Mouse (Mus musculus) heart, adult 2 months (tissue): Measurements from ENCODE around the gene Gm20388. TPM values are rescaled to one million over a fixed set of nuclear protein-coding genes. Genes with fewer than 3 reads are reported as not detected.
A peak's percentile ranks its signal among the peaks of the same experiment; 100 is the strongest.

ENCODE experiments used
- DNase-seq, 2 experiments: peaks; one replicate each; pipeline ENCODE4 v3.0.0; 2021
- H3K27ac ChIP-seq: fragments of 200-600 bp; 2 replicates; pipeline ENCODE4 v1.8.1; 2022
- H3K27me3 ChIP-seq: fragments of 200-500 bp; 2 replicates; pipeline ENCODE4 v1.6.1; 2012; ENCODE audit warnings: mild to moderate bottlenecking, low read length, inconsistent platforms, mixed read lengths; ENCODE audit not compliant: control insufficient read depth, insufficient read depth
- H3K36me3 ChIP-seq: fragments of 200-500 bp; 2 replicates; pipeline ENCODE4 v1.6.1; 2012; ENCODE audit warnings: low read length, inconsistent platforms; ENCODE audit not compliant: control insufficient read depth, insufficient read depth
- H3K4me1 ChIP-seq: fragments of 200-500 bp; 2 replicates; pipeline ENCODE4 v1.6.1; 2011; ENCODE audit warnings: low read length; ENCODE audit not compliant: control insufficient read depth, insufficient read depth
- H3K4me3 ChIP-seq: fragments of 200-600 bp; 2 replicates; pipeline ENCODE4 v1.8.1; 2022
- H3K79me2 ChIP-seq: fragments of 200-500 bp; replicated peaks from 2 replicates; pipeline ENCODE4 v1.6.1; 2012; ENCODE audit warnings: mild to moderate bottlenecking, inconsistent platforms, low read length, moderate library complexity, mixed read lengths; ENCODE audit not compliant: control insufficient read depth, insufficient read depth
- H3K9ac ChIP-seq: fragments of 200-500 bp; 2 replicates; pipeline ENCODE4 v1.6.1; 2012; ENCODE audit warnings: low read depth, mild to moderate bottlenecking, control low read depth, inconsistent platforms, low read length, mixed read lengths
- CTCF ChIP-seq: fragments of 200-600 bp; IDR thresholded peaks from 2 replicates; pipeline ENCODE4 v1.8.1; 2022; ENCODE audit warnings: antibody characterized with exemption, mild to moderate bottlenecking, moderate library complexity
- EP300 ChIP-seq: fragments of 200-500 bp; IDR thresholded peaks from 2 replicates; pipeline ENCODE4 v1.6.1; 2011; ENCODE audit warnings: low read depth, low read length, control low read depth; ENCODE audit not compliant: insufficient read depth
- POLR2A ChIP-seq: fragments of 200-500 bp; IDR thresholded peaks from 2 replicates; pipeline ENCODE4 v1.6.1; 2011; ENCODE audit warnings: mild to moderate bottlenecking, low read depth, low read length, control low read depth; ENCODE audit not compliant: insufficient read depth
- WGBS: fragments of 180-500 bp; shearing (Covaris S2); methylation state at CpG from one replicate; pipeline ENCODE4 v1.1.7; 2018; 5-methylcytosine and 5-hydroxymethylcytosine counted together
- intact Hi-C: fragments of 180-260 bp; cut with DNase I; formaldehyde crosslinking; loops from one replicate; pipeline ENCODE4 v1.15.1; 2025
- polyA plus RNA-seq: library from polyadenylated mRNA; depleted of rRNA; stranded (reverse); fragments of >200 nt; gene quantifications from 2 replicates; pipeline ENCODE4 v1.2.3, GENCODE M21; 2012
- total RNA-seq, 2 experiments: library from RNA; stranded (reverse); gene quantifications; 2 replicates each; pipeline ENCODE4 v1.2.3; 2021

The Gm20388 gene
- total and polyA plus RNA-seq, 3 experiments, result 1.8 to 32.3 TPM; not detected in 1

- WGBS, result 85% methylated on average over 7 of the region's 7 CpGs
These were observed 2359.9 kb downstream of the Gm20388 start for GRCm38 (mm10) chr8:122270555-122270954.

DNA sequence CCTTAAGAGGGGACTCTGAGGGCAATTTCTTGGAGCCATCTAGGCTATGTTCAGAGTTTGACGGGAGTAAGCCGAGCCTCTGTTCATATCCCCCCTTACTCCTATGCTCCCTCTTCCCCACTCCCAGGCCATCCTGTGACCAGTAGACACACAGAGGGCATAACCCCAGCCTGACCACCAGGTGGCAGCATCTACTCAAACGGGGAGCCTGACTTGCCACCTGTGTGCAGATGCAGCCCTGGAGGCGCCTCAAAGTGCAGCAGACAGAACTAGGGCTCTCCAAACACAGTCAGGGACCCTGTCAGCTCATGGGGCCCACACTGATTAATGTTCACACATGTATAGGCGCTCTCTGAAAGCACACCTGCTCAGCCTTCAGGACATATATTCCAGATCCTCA, 2362.5 kb downstream of the Gm20388 start:
- H3K27me3 ChIP-seq, result no peaks in the 10 kb centered on the region
- no peak overlapping the region for H3K4me3 ChIP-seq
- H3K9ac ChIP-seq, result no peak overlapping the region
- intact Hi-C loops, result loop anchor here (1.0 kb wide), 2 partner anchors 60 to 96 kb away; no protein-coding TSS in a partner anchor
- peak; percentile 78 to 86 for DNase-seq
- no peaks in the 10 kb centered on the region for H3K36me3 ChIP-seq
- WGBS, result 7% methylated on average over 5 of the region's 5 CpGs
- TF ChIP-seq EP300 (peak; percentile 98), POLR2A (no peak), CTCF (peak; percentile 98)
- no peaks in the 10 kb centered on the region; the same call in none of the 2 replicates for H3K4me1 ChIP-seq
- no peak overlapping the region for H3K27ac ChIP-seq
- no peaks in the 10 kb centered on the region for H3K79me2 ChIP-seq

More at GRCm38 (mm10) chr8:122270555-122270954, 2359.9 kb downstream of the Gm20388 start:
- TF ChIP-seq CTCF, result no peak
- TF ChIP-seq POLR2A, result no peak
- TF ChIP-seq EP300, result no peak
- no peaks in the 10 kb centered on the region for H3K79me2 ChIP-seq
- H3K4me1 ChIP-seq, result no peaks in the 10 kb centered on the region; the same call in 1 of the 2 replicates
- no peak overlapping the region for H3K27ac ChIP-seq
- no peaks in the 10 kb centered on the region for H3K36me3 ChIP-seq
- H3K27me3 ChIP-seq, result no peaks in the 10 kb centered on the region
- H3K4me3 ChIP-seq, result no peak overlapping the region
- H3K9ac ChIP-seq, result no peak overlapping the region
- no peak for DNase-seq
- intact Hi-C loops, result no loop called here

- WGBS, result 64% methylated on average over 7 of the region's 7 CpGs
- intact Hi-C loops, result loop anchor here (1.0 kb wide), 2 partner anchors 59 to 95 kb away; no protein-coding TSS in a partner anchor
- H3K4me3 ChIP-seq, result no peak overlapping the region
- no peak overlapping the region for H3K9ac ChIP-seq
- H3K4me1 ChIP-seq, result no peaks in the 10 kb centered on the region; the same call in none of the 2 replicates
- no peak for TF ChIP-seq CTCF
- TF ChIP-seq EP300, result no peak
- TF ChIP-seq POLR2A, result no peak
- H3K79me2 ChIP-seq, result no peaks in the 10 kb centered on the region
- DNase-seq, result no peak
- no peaks in the 10 kb centered on the region for H3K36me3 ChIP-seq
- H3K27me3 ChIP-seq, result no peaks in the 10 kb centered on the region
- no peak overlapping the region for H3K27ac ChIP-seq
These were observed 2363.2 kb downstream of the Gm20388 start for GRCm38 (mm10) chr8:122273826-122274225.

DNA sequence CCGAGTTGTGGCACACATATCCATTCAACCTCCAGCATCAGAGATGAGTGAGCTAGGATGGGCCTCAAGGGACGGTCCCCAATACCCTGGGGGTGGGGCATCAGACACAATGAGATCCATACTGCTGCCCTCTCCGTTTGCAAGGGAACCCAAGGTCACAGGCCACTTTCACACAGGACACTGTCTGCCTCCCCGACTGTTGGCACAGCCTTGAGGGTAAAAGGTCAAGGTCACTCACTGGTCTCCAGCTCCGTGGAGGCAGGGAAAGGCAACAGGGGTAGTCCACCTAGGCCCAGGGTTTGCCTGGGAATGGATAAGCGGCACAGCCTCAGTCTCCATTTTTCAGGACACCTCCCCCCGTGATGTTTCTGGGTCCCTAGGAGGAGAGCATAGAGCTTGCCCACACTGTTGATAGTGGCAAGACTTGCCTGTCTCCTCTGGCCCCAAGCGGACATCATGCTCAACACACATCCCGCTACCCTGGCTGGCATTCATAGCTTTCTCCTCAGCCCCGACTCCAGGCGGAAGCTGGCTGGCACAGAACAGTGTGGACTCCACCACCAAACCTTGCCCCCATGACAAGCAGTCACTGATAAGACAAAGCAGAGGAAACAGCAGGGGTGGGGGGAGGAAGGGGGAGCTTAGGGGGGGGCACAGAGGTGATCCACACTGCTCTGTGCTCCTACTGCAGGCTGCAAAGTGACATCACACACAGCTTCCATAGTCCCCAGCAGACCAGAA, 2364.2 kb downstream of the Gm20388 start:
- TF ChIP-seq EP300 (no peak), POLR2A (no peak), CTCF (no peak)
- Histone ChIP-seq H3K36me3 (no peaks in the 10 kb centered on the region), H3K79me2 (no peaks in the 10 kb centered on the region), H3K27ac (no peak overlapping the region), H3K27me3 (no peaks in the 10 kb centered on the region), H3K4me3 (no peak overlapping the region), H3K4me1 (no peaks in the 10 kb centered on the region; the same call in none of the 2 replicates), H3K9ac (no peak overlapping the region)
- intact Hi-C loops, result no loop called here
- WGBS, result 53% methylated on average over 11 of the region's 11 CpGs
- DNase-seq, result no peak

DNA sequence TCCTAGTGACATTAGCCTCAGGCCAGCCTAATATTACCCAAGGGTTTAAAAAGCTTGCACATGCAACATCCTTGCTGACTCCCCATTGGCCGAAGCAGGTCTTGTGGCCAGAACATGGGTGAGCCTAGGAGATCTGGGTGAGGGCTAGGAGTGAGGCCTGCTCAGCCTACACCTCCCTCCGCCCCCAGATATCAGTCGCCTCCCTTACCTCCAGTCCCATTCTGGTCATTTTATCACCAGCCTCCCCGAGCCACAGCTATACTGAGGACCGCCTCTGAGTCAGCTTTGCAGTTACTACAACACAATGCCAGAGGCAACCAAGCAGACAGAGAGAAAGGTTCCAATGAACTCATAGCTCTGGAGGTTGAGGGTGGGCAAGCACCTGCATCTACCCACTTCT, 2365.7 kb downstream of the Gm20388 start:
- TF ChIP-seq CTCF (no peak), EP300 (no peak), POLR2A (no peak)
- no peaks in the 10 kb centered on the region for H3K27me3 ChIP-seq
- H3K4me3 ChIP-seq, result no peak overlapping the region
- peaks cover 4% of the 10 kb centered on the region for H3K4me1 ChIP-seq
- H3K27ac ChIP-seq, result no peak overlapping the region
- 93% methylated on average over 5 of the region's 5 CpGs for WGBS
- no peak overlapping the region for H3K9ac ChIP-seq
- intact Hi-C loops, result no loop called here
- no peak for DNase-seq
- no peaks in the 10 kb centered on the region for H3K36me3 ChIP-seq
- no peaks in the 10 kb centered on the region for H3K79me2 ChIP-seq

DNA sequence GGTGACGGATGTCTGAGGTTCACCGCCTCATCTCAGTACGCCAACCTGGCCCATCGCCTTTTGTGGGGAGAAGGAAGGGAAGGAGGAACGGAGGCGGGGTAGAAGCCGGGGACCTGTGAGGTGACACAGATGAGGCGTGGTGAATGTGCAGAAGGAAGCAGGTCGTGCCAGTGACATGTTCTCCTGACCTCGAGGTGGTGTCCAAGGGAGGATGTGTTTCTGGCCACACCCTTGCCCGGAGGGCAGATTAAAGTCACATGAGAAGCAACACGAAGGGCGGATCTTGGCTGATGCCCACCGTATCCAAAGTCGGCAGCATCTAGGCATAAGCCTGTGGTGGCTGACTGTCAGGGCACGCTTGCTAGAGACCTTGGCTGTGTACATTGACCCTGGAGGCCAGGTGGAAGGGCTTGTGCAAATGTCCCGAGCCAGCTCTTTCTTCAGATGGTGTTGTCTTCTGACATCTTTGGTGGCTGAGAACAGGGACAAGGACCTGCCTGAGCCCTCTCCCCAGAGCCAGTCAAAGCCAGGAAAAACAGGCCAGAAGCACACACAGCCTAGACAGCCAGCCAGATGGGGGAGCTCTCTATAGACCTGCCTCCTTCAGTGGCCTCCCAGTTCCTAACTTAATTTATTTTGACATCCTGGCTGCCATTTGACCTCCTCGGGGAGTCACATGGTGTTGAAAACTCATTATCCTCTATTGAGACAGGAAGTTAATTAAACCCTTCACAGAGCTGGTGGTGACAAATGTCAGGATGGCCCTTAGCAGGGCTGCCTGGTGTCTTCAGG, 2366.8 kb downstream of the Gm20388 start:
- intact Hi-C loops, result no loop called here
- H3K27ac ChIP-seq, result no peak overlapping the region; the same call in 1 of the 2 replicates
- TF ChIP-seq EP300 (no peak), POLR2A (no peak), CTCF (peak; percentile 57)
- H3K79me2 ChIP-seq, result no peaks in the 10 kb centered on the region
- peaks cover 4% of the 10 kb centered on the region for H3K4me1 ChIP-seq
- H3K4me3 ChIP-seq, result no peak overlapping the region
- no peak for DNase-seq
- 51% methylated on average over 18 of the region's 18 CpGs for WGBS
- H3K27me3 ChIP-seq, result no peaks in the 10 kb centered on the region
- H3K36me3 ChIP-seq, result no peaks in the 10 kb centered on the region
- no peak overlapping the region for H3K9ac ChIP-seq
